Mouse (Mus musculus) cerebellum, postnatal 25 days (tissue): ENCODE data around the gene Frmd5.
A peak's percentile ranks its signal among the peaks of the same experiment; 100 is the strongest.
"Not testable (repeated sequence)": the region's sequence is repeated elsewhere in the genome, so short reads cannot be mapped to it uniquely, and the experiment has no call there.

Experiments used
- DNase-seq, 2 experiments: peaks; one replicate each; pipeline ENCODE4 v3.0.0; 2021; ENCODE audit warnings: mixed read lengths in 2 of 2

The Frmd5 gene

DNA sequence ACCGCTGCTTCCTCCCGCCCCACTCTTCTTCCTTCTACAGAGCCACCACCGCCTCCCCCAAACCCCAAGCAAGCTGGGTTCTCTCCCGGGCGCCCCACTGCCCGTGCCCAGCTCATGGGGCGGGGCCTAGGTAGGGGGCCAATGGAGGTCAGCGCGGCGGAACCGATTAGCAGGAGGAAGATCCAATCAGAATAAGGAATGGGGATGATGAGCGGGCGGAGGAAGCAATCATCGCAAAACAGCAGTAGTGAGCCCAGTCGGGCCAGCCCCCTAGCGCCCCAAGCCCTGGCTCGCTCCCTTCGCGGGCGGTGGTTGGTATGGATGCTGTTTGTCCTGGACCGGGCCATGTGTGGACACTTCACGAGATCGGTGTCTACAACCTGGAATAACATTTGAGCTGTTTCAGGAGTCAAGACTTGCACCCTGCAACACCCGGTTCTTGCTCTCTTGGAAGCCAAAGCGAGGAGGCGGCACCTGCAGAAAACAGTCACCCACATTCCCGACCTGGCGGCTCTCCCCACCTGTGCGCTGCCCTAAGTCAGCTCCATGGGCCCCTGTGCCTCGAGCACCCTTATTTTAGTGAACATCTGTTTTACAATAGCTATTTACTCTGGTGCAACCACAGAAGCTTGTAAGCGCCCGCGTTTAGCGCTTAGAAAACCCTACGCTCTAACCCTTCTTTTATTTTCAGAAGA lies at the start of gene Frmd5:
TSS of gene Frmd5 (minus strand) at position 129 of the 695 bp plus-strand sequence.
- peak; percentile 96 to 97 for DNase-seq

DNA sequence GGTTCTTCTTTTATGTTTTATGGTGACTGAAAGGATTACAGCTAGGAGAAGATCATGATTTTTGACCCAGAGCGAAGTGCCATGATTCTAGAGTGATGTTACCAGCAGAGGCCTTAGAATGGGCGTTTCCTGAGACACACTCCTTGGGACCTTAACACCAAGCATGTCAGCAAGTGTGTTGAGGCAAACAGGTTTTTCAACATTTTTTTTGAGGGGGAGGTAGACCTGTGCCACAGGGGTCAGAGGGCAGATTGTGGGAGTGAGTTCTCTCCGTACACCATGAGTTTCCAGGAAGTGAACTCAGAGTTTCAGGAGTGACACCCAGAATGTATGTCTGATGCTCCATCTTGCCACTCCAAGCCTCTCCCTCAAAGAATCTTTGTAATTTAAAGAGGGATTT lies 47.1 kb upstream of the Frmd5 start:
- DNase-seq, result no peak

DNA sequence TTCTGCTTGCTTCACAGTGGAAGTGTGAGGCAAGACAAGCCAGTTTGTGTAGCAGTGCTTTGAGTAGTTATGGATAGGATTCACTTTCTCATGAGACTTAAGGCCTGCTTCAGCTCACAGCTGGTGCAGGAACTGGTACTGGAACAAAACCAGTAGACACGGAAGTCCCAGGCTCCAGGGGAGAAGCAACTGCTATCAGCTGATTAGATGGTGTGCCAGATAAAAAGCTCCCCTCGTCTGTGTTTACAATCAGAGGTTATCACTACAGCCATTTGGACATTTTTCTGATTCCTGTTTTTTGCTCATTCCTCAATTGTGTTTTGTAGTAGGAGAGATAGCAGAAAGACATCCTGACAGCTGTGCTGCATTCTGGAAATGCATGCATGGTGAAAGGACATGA lies 45.2 kb upstream of the Frmd5 start:
- DNase-seq, result no peak

DNA sequence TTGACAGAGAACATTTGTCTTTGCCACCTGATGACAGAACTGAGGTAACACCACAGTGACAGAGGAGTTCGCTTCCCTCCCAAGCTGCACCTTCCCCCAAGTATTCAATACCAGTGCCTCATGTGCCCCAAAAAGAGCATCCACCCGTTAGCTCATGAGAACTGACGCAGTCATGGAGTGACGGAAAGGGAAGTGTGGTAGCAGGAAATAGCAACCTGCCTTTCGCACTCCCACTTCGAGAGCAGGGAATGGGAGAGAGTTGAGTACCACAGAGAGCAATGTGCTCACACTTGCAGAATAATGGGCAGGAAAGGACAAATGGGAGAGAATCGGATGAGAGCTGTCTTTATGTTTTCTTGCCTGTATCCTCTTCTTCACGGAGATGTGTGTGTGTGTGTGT lies 39.2 kb upstream of the Frmd5 start:
- DNase-seq, result no peak

DNA sequence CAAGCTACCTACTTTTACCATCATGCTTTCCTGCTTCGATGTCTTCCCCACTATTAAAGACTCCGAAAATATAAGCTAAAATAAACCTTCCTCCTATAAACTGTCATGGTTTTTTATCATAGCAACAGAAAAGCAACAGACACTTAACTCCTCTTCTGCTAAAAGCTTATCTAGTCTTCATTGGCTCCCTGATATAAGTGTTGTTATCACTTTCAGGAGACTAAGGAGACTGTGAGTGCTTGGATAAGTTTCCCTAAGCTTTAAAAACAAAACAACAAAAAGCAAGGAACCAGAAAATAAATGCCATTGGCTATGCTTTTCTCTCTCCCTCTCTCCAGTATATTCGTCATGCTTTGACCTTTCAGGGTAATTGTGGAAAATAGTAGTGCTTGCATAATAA lies 35.4 kb upstream of the Frmd5 start:
- DNase-seq, result no peak

DNA sequence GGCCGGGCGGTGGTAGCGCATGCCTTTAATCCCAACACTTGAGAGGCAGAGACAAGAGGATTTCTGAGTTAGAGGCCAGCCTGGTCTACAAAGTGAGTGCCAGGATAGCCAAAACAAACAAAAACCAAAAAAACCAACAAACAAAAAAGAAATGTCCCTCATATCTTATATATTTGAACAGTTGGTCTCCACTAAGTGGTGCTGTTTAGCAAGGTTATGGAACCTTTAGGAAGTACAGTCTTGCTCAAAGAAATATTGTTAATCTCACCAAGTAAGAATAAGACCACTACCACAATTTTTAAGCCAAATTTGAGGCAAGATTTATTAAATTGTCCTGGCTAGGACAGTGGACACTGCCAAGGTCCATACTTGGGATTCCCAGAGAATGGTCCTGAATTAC lies 34.6 kb upstream of the Frmd5 start:
- no peak for DNase-seq

DNA sequence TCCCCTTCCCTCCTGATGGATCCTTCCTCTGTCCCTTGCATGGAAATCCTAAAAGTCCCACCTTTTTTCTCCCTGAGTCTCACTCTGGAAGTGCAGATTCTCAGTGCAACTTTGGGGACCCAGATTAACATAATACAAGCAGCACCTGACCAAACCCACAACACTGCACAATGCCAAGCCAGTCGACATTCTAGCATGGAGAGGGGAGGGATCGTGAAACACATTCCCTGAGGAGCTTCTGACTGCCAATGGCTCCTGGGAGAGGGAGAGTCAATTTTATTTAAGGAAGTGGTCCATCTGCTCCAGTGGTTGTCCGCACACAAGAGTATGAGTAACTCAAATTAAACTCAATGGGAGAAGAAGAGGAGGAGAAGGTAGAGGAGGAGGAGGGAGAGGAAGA lies 28.0 kb upstream of the Frmd5 start:
- no peak for DNase-seq

DNA sequence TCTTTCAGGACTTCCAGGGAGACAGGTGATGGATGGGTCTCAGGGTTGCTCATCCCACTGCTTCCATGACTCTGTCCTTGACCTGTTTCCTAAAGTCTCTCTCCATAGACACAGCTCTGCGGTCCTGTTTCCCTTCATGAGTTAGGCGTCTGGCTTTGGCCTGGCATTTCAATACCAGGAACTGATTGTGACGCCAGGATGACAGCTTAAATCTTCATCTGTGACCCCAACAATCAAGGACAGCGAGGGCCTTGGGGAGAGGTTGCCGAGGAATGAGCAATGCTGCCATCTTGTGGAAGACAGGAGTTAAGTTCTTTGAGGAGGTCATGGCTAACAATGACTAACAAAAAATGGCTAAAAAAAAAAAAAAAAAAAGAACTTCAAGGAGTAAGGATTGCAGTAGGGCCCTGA lies 25.6 kb upstream of the Frmd5 start:
- DNase-seq, result peak; percentile 56 to 67

DNA sequence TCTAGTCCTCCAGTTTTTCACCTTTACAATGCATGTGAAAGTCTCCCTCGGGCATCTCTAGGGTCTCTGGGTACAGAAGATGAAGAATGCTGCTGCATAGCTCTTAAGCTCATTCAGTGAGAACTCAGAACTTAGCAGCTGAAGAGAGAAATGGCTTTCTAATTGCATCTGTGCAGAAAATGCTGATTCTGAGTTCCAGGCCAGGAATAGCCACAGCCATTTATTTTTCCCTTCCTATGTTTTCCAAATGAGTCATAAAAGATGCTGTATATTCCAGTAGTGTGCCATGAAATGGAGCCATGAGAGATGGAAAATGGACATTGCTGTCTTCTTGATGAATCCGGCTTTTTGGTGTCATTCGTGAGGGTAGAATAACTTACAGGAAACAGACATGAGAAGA lies 21.5 kb upstream of the Frmd5 start:
- DNase-seq, result no peak

DNA sequence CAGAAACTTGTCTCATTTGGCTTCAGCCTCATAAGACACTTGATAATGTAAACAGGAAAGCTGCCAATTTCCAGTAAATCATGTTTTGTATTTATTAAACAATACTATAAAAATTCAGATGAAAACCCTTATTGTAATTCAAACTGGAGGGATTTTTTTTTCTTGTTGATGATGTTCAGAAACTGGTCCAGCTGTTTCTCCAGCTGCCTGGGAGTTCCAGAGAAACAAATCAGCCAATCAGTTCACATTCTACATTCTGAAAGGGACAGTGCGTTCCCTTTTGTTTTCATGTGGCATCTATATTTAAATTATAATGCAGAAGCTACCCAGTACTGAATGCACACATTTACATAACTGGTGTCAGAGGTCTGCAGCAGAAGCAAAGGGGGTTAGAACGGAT lies 19.3 kb upstream of the Frmd5 start:
- DNase-seq, result no peak

DNA sequence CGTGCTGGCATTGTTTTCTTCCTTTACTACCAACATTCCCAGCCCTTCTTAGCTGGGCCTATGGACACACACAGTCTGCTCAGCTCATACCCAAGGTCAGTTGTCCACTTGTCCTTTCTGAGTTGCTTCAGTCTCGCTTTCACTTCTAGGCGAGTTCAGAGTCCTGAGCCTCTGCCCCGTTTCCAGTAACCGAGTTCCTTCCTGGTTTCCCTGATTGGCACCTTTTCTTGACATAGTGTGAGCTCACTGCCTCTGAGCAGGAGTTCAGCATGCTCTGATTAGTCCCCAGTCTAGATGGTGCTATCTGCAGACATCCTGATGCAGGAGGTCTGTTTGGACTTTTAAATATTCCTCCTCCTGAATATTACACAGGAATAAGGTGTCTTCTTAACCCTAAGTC lies 17.8 kb upstream of the Frmd5 start:
- no peak for DNase-seq

DNA sequence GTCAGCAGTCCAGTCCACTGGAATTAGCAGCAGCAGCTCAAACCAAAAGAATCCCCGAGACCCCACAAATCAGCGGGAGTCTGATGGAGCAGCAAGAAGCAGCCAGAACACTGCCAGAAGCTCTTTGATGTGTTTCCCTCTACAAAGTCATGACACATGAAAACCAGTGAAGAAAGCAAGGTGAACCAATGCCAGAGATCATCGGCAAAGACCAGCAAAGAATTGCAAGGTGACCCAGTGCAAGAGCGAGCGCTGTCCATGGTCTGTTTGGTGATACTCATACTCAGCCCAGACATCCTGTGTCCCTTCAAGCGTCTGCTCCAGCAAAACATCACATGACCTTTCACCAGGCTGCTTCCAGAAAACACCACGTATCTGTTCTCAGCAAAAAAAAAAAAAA lies 14.9 kb upstream of the Frmd5 start:
- DNase-seq, result no peak

DNA sequence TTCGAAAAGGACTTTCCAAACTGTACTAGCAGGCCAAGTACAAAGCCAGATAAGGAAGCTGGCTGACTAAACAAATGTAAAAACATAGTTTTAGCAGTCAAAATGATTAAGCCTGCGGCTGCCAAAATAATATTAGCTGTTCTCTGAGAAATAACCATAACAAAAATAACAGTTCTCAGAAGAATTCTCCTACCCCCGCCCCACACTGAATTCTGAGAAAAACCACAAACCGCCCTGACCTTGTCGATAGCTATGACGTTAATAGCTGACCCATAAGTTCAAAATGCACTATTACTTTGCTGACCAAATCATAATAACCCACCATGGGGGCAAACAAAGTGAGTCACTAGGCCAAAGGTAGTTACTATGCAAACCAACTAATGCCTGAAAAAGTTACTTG lies 4.0 kb upstream of the Frmd5 start:
- DNase-seq, result not testable (repeated sequence)

DNA sequence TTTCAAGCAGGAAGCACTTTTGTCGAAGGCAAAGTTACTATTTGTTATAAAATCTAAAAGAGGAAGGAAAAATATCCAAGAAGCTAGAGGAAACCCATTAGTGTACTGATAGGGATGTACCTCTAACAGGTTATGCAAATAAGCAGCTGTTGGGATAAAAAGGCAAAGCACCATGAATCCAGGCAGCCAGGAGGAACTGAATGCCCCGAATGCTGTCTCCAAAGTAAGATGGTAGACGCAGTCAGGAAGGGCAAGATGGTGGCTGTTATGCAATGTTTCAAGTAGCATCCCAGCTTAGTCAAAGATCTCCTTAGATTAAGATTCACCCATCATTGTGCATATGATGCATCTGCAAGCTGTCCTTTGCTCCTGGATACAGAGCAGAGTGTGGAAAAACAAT lies 2.2 kb upstream of the Frmd5 start:
- DNase-seq, result no peak

DNA sequence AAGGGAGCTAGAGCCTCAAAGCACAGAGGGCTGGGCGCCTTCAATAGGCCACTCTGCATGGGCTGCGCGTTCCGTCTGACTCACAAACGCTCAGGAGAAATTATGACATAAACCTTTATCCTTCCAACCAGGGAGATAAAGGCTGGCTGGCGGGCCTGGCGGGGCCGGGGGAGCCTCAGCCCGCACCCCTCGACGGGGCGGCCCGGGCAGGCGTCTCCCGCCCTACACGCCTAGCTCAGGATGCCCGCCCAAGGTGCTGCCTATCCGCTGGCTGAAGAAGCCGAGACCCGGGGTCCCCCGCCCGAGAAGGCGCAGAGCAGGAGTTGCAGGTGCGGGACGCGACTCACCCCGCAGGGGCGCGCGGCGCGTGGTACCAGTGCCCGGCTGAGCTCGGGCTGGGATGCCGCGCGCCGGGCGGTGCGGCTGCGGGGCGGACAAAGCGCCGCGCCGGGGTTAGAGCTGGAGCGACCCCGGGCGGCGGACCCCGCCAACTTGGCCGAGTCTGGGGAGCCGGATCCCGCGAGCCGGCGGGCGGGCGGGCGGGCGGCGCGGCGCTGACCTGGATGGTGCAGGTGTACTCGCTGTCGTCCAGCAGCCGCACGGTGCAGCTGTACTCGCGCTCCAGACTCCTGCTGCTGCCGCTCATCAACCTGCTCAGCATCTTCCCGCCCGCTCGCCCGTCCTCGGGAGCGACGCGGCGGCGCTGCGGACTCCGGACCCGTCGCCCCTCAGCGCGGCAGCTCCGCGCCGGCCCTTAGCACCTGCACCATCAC lies 530 bp downstream of the Frmd5 start:
- peak; percentile 71 to 76 for DNase-seq

DNA sequence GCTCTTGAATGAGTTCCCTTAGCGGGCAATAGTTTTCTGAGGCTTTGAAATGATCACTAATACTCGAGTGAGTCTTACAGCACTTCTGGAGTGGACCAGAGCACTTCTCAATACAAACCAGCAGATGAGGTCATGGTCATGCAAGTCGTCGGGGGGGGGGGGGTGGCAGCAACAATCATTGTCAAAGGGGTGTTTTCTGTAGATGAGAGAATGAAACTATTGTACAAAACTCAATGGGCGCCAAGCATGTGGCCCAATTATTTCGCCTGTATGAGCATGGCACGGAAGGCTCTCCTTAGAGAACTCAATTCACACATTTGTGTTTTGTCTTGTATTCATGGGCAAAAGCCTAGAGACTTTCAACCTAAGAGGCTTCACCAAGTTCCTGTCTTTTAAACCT lies 7.8 kb downstream of the Frmd5 start:
- no peak for DNase-seq

DNA sequence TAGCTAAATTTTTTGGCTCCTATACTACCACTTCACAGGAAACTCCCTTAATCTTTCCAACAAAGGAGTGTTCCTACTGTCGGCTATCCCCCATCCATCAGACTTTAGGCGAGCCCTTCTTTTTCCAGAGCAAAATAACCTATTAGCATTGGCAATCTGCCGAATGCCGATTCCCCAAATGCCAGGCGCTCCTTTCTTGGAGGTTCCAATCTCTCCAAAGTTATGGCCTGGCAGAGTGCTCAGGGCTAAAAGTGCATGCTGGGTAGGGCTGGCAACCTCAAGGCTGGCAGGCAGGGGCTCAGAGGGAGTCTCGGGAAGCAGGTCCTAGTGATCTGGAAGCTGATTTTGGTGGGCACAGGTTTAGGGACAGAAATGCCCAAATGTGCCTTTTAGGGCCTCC lies 10.9 kb downstream of the Frmd5 start:
- no peak for DNase-seq

DNA sequence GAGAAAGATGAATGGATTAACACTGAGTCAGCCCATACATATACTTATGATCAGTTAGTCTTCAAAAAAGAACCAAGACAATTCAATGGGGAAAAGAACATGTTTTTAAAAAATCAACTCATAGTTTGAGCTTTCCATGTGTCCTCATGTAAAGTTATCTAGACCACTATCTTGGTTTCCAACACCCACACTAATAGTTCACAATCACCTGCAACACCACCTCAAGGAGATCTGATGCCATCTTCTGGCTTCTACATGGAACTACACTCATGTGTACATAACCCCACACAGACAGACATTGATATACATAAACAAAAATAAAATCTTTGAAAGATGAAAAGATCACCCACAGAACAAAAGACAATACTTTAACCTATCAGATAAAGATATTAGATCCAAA lies 17.1 kb downstream of the Frmd5 start:
- DNase-seq, result no peak

DNA sequence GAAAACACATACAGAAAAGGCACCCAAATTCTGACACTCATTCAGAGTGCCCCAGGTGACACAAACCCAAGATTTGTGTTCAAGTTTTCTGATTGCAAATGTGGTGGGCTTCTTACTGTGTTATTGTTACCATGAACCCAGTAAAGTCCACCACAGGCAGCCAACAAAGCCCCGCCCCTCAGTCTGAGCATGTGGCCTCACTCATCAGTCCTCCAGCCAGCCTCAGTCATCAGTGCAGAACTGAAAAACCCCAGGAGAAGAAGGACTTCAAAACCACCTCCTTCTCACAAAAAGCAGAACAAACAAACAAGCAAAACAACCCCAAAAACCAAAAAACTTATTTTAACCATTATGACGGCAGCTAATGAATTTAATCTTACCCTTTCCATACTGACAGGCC lies 18.5 kb downstream of the Frmd5 start:
- DNase-seq, result no peak

DNA sequence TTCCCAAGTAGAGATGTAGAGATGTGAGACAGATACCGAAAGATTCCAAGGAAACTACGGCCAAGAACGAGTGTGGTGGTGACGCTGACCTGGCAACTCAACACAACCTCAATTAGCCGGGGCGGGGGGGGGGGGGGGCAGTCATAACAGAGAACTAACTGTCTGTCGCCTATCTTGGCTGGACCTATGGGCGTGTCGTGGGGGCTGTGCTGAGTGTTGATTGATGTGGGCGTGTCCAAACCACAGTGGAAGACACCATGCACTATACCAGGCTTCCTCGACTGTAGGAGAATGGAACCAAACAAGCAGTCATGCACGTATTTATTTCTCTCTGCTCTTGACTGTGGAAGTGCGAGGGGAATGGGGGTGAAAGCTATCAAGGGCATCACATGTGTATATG lies 19.1 kb downstream of the Frmd5 start:
- no peak for DNase-seq

DNA sequence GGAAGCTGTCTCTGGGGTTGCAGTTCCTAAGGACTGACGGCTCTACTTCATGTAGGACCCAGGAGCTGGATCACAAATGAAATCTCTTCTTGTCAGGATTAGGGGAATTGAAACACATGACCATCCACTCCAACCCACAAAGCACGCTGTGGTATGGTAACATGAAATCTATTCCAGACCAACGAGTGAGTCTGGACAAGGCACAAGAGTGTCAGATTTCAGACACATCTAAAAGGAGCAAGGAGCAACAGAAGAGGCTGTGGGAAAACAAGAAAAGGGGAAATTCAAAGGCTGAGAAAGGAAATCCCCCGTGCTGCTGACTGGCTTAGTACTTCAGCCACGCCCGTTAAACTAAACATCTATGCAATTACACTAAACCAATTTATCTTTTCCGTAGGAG lies 19.6 kb downstream of the Frmd5 start:
- no peak for DNase-seq

DNA sequence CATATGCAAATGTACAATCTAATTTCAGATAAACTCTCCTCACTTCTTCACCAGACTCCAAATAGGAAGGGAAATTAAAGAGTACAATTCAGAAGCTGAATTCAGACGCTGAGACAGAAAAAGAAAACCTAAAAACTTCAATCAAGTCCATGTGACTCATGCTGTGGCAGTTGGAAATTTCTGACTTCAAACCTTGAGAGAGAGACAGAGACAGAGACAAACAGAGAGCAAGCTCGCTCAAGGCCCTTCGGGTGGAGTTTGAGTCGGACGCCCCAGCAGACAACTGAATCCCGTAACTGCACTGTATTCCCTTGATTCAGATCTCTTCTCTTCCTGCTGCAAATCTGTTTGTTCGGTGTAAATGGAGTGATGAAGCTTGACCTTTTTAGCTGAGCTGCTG lies 30.7 kb downstream of the Frmd5 start:
- no peak for DNase-seq

DNA sequence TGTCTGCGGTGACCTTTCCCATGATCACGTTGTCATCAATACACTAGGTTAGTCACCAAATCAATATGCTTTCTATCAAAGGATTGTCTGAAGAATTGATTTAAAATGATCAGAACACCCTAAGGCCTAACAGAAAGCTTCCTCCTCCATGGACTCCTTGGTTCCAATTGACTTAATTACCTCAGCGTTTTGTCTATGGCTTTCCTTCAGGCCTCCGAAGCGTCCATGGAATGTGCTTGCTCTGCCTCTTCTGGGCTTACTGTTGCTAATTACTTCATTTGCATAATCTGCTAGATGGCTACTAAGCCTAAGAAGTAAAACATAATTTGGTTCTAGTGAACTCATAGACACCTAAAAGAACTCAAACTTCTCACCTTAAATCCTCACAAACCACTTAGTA lies 42.0 kb downstream of the Frmd5 start:
- no peak for DNase-seq

DNA sequence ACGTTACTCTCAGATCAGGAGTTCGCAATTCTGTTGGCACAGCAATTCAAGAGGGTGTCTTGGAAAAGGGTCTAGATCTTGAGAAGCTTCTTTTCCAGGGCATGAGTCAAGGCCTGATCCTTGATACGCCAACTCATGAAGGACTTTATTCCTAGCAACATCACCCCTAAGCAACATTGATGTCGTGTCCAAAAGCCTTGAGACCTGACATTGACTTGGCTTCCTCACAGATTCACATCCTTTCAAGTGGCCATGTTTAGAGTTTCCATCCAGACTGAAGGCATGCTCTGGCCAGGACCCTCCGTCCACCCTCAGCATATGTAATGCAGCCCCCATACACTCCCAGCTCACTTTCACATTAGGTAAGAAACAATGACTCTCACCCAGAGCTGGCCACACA lies 45.0 kb downstream of the Frmd5 start:
- no peak for DNase-seq

DNA sequence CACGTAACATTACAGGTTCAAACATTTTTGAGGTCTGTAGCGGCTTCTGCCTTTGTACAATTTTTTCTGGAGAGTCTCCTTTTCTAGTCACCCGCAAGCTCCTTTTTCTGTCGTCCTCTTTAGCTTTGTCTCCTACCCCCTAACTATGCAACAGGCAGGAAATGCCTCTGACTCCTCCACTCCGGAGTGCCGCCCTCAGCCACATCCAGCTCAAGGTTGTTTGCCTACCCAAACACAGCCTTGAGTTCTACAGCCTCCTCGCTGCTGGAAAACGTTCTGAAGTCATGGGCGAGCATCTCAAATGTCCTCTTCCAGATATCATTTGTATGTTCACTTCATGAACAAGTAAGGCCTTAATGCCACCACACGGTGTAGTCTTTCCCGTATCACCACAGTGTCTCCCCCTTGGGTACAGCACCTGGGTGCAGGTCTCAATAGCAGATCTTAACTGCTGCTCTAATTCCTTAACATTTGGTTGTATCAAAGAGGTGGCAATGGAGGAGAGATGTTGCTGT lies 45.5 kb downstream of the Frmd5 start:
- DNase-seq, result no peak
